Mouse (Mus musculus) midbrain, embryonic 10.5 days (tissue): ENCODE results near the gene Ntrk2. TPM values are rescaled to one million over a fixed set of nuclear protein-coding genes. Genes with fewer than 3 reads are reported as not detected.

Experiments
- DNase-seq: peaks from one replicate; pipeline ENCODE4 v3.0.0-alpha.2; 2017; ENCODE audit warnings: low spot score
- H3K27ac ChIP-seq: fragments of 300-500 bp; sonication (generic); replicated peaks from 2 replicates; pipeline ENCODE4 v1.5.1; 2016; ENCODE audit warnings: mild to moderate bottlenecking
- H3K27me3 ChIP-seq: fragments of 300-500 bp; sonication (generic); 2 replicates; pipeline ENCODE4 v1.6.1; 2016; ENCODE audit warnings: low read depth, mild to moderate bottlenecking; ENCODE audit not compliant: poor library complexity, severe bottlenecking
- H3K36me3 ChIP-seq: fragments of 300-500 bp; sonication (generic); 2 replicates; pipeline ENCODE4 v1.6.1; 2016; ENCODE audit warnings: mild to moderate bottlenecking, moderate library complexity
- H3K4me1 ChIP-seq: fragments of 300-500 bp; sonication (generic); 2 replicates; pipeline ENCODE4 v1.6.1; 2016
- H3K4me3 ChIP-seq: fragments of 300-500 bp; sonication (generic); 2 replicates; pipeline ENCODE4 v1.5.1; 2016; ENCODE audit warnings: mild to moderate bottlenecking, moderate library complexity
- H3K9me3 ChIP-seq: fragments of 300-500 bp; sonication (generic); replicated peaks from 2 replicates; pipeline ENCODE4 v1.6.1; 2016; ENCODE audit warnings: mild to moderate bottlenecking
- WGBS: fragments of 180-500 bp; shearing (Covaris S2); methylation state at CpG from one replicate; pipeline ENCODE4 v1.1.7; 2016; 5-methylcytosine and 5-hydroxymethylcytosine counted together
- polyA plus RNA-seq: library from polyadenylated mRNA; unstranded; fragments of >200 nt; fragmentation: Nextera tagmentation; extraction: Ambion mirVana; gene quantifications from 2 replicates; pipeline ENCODE4 v1.2.1, GENCODE M21; 2016

Gene Ntrk2
- polyA plus RNA-seq, 1 experiment from 2014 or later = 14.8 TPM

- H3K36me3 ChIP-seq = no peaks in the 10 kb centered on the region
- H3K27me3 ChIP-seq = no peaks in the 10 kb centered on the region
- WGBS = 72% methylated on average over 4 of the region's 4 CpGs
- no peak overlapping the region for H3K4me3 ChIP-seq
- no peak overlapping the region for H3K27ac ChIP-seq
- no peaks in the 10 kb centered on the region; the same call in 1 of the 2 replicates for H3K9me3 ChIP-seq
- peaks cover 28% of the 10 kb centered on the region for H3K4me1 ChIP-seq
- peak; percentile 18 for DNase-seq
Observed at GRCm38 (mm10) chr13:59179986-59180385, 373.6 kb downstream of the Ntrk2 start.

GRCm38 (mm10) chr13:59180781-59181180, 374.4 kb downstream of the Ntrk2 start:
- H3K4me1 ChIP-seq = peaks cover 28% of the 10 kb centered on the region
- no peaks in the 10 kb centered on the region for H3K27me3 ChIP-seq
- DNase-seq = no peak
- H3K9me3 ChIP-seq = no peaks in the 10 kb centered on the region; the same call in 1 of the 2 replicates
- peak overlapping the region; percentile 57; the same call in 1 of the 2 replicates for H3K27ac ChIP-seq
- 86% methylated on average over 10 of the region's 10 CpGs for WGBS
- no peak overlapping the region for H3K4me3 ChIP-seq
- H3K36me3 ChIP-seq = no peaks in the 10 kb centered on the region

- Histone ChIP-seq H3K4me1 (peaks cover 24% of the 10 kb centered on the region), H3K27ac (peak overlapping the region; percentile 57; the same call in 1 of the 2 replicates), H3K27me3 (no peaks in the 10 kb centered on the region), H3K9me3 (no peaks in the 10 kb centered on the region; the same call in 1 of the 2 replicates), H3K4me3 (no peak overlapping the region), H3K36me3 (no peaks in the 10 kb centered on the region)
- DNase-seq = no peak
- 58% methylated on average over 16 of the region's 16 CpGs for WGBS
Observed at GRCm38 (mm10) chr13:59181188-59181947, 375.0 kb downstream of the Ntrk2 start.

- Histone ChIP-seq H3K4me3 (no peak overlapping the region), H3K36me3 (no peaks in the 10 kb centered on the region), H3K27ac (no peak overlapping the region), H3K4me1 (peaks cover 21% of the 10 kb centered on the region), H3K9me3 (no peaks in the 10 kb centered on the region; the same call in 1 of the 2 replicates), H3K27me3 (no peaks in the 10 kb centered on the region)
- DNase-seq = peak; percentile 17
- 65% methylated on average over 5 of the region's 5 CpGs for WGBS
Observed at GRCm38 (mm10) chr13:59182630-59183029, 376.3 kb downstream of the Ntrk2 start.

Other genes with a start within 250 kb of the Ntrk2 start
- gene Slc28a3, start 195.7 kb upstream of the Ntrk2 start, polyA plus RNA-seq = not detected in 2 replicates